Mouse (Mus musculus) limb, embryonic 12.5 days (tissue): ENCODE results near the gene Mrtfb. TPM values are rescaled to one million over a fixed set of nuclear protein-coding genes. Genes with fewer than 3 reads are reported as not detected.
A peak's percentile ranks its signal among the peaks of the same experiment; 100 is the strongest.

Experiments
- ATAC-seq: fragments of 200-750 bp; cut with Nextera tagmentation; 2 replicates; pipeline ENCODE4 v1.8.0; 2017; ENCODE audit warnings: low read depth, moderate TSS enrichment; ENCODE audit not compliant: insufficient number of reproducible peaks, insufficient read depth, low FRiP score, low TSS enrichment
- H3K27ac ChIP-seq: fragments of 300-500 bp; sonication (generic); 2 replicates; pipeline ENCODE4 v1.5.1; 2016; ENCODE audit warnings: mild to moderate bottlenecking, moderate library complexity
- H3K27me3 ChIP-seq: fragments of 300-500 bp; sonication (generic); 2 replicates; pipeline ENCODE4 v1.6.1; 2016; ENCODE audit warnings: mild to moderate bottlenecking, moderate library complexity
- H3K36me3 ChIP-seq: fragments of 300-500 bp; sonication (generic); 2 replicates; pipeline ENCODE4 v1.6.1; 2016; ENCODE audit warnings: mild to moderate bottlenecking, moderate library complexity
- H3K4me1 ChIP-seq: fragments of 300-500 bp; sonication (generic); replicated peaks from 2 replicates; pipeline ENCODE4 v1.6.1; 2016
- H3K4me2 ChIP-seq: fragments of 300-500 bp; sonication (generic); 2 replicates; pipeline ENCODE4 v1.6.1; 2016; ENCODE audit warnings: mild to moderate bottlenecking, moderate library complexity
- H3K4me3 ChIP-seq: fragments of 300-500 bp; sonication (generic); replicated peaks from 2 replicates; pipeline ENCODE4 v1.5.1; 2016; ENCODE audit warnings: mild to moderate bottlenecking
- H3K9ac ChIP-seq: fragments of 300-500 bp; sonication (generic); replicated peaks from 2 replicates; pipeline ENCODE4 v1.6.1; 2016; ENCODE audit warnings: mild to moderate bottlenecking, moderate library complexity
- H3K9me3 ChIP-seq: fragments of 300-500 bp; sonication (generic); 2 replicates; pipeline ENCODE4 v1.6.1; 2016; ENCODE audit warnings: mild to moderate bottlenecking, moderate library complexity
- WGBS: fragments of 180-500 bp; shearing (Covaris S2); methylation state at CpG from one replicate; pipeline ENCODE4 v1.1.7; 2016; 5-methylcytosine and 5-hydroxymethylcytosine counted together
- polyA plus RNA-seq: library from polyadenylated mRNA; unstranded; fragments of >200 nt; fragmentation: Nextera tagmentation; extraction: Ambion mirVana; gene quantifications from 2 replicates; pipeline ENCODE4 v1.2.1, GENCODE M21; 2016

Gene Mrtfb
- polyA plus RNA-seq, 1 experiment from 2014 or later: 23.1 TPM

- WGBS: 89% methylated on average over 8 of the region's 8 CpGs
- Histone ChIP-seq H3K4me1 (no peaks in the 10 kb centered on the region; the same call in 1 of the 2 replicates), H3K9me3 (no peaks in the 10 kb centered on the region), H3K9ac (no peak overlapping the region), H3K4me3 (no peak overlapping the region), H3K27me3 (no peaks in the 10 kb centered on the region), H3K27ac (no peak overlapping the region), H3K36me3 (no peaks in the 10 kb centered on the region), H3K4me2 (no peak overlapping the region)
- ATAC-seq: no peak
Measured at GRCm38 (mm10) chr16:13423587-13424355, 167.5 kb downstream of the Mrtfb start.

- Histone ChIP-seq H3K4me1 (no peaks in the 10 kb centered on the region; the same call in 1 of the 2 replicates), H3K4me2 (no peak overlapping the region), H3K4me3 (no peak overlapping the region), H3K9me3 (no peaks in the 10 kb centered on the region), H3K9ac (no peak overlapping the region), H3K27me3 (no peaks in the 10 kb centered on the region), H3K36me3 (no peaks in the 10 kb centered on the region), H3K27ac (no peak overlapping the region)
- no peak for ATAC-seq
- WGBS: 77% methylated on average over 6 of the region's 6 CpGs
Measured at GRCm38 (mm10) chr16:13425804-13426203, 169.5 kb downstream of the Mrtfb start.

- no peak overlapping the region for H3K4me2 ChIP-seq
- H3K4me3 ChIP-seq: no peak overlapping the region
- H3K9me3 ChIP-seq: no peaks in the 10 kb centered on the region
- no peak for ATAC-seq
- no peaks in the 10 kb centered on the region; the same call in 1 of the 2 replicates for H3K4me1 ChIP-seq
- 72% methylated on average over 10 of the region's 10 CpGs for WGBS
- no peak overlapping the region for H3K9ac ChIP-seq
- H3K36me3 ChIP-seq: no peaks in the 10 kb centered on the region
- no peak overlapping the region for H3K27ac ChIP-seq
- H3K27me3 ChIP-seq: no peaks in the 10 kb centered on the region
Measured at GRCm38 (mm10) chr16:13426831-13427589, 170.7 kb downstream of the Mrtfb start.

- WGBS: 79% methylated on average over 5 of the region's 5 CpGs
- no peak for ATAC-seq
- H3K4me2 ChIP-seq: no peak overlapping the region
- H3K27ac ChIP-seq: no peak overlapping the region
- H3K27me3 ChIP-seq: no peaks in the 10 kb centered on the region
- H3K4me3 ChIP-seq: no peak overlapping the region
- H3K9me3 ChIP-seq: no peaks in the 10 kb centered on the region
- no peaks in the 10 kb centered on the region for H3K36me3 ChIP-seq
- H3K9ac ChIP-seq: no peak overlapping the region
- no peaks in the 10 kb centered on the region; the same call in 1 of the 2 replicates for H3K4me1 ChIP-seq
Measured at GRCm38 (mm10) chr16:13428077-13428476, 171.8 kb downstream of the Mrtfb start.

- Histone ChIP-seq H3K9me3 (no peaks in the 10 kb centered on the region), H3K27ac (no peak overlapping the region), H3K4me3 (no peak overlapping the region), H3K27me3 (no peaks in the 10 kb centered on the region), H3K4me2 (no peak overlapping the region), H3K4me1 (no peaks in the 10 kb centered on the region; the same call in 1 of the 2 replicates), H3K36me3 (no peaks in the 10 kb centered on the region), H3K9ac (no peak overlapping the region)
- WGBS: 78% methylated on average over 1 of the region's 1 CpGs
- ATAC-seq: no peak
Measured at GRCm38 (mm10) chr16:13428806-13429205, 172.5 kb downstream of the Mrtfb start.

- H3K36me3 ChIP-seq: no peaks in the 10 kb centered on the region
- no peak overlapping the region for H3K4me2 ChIP-seq
- no peak overlapping the region for H3K27ac ChIP-seq
- no peak overlapping the region for H3K9ac ChIP-seq
- no peaks in the 10 kb centered on the region; the same call in 1 of the 2 replicates for H3K4me1 ChIP-seq
- WGBS: 71% methylated on average over 7 of the region's 7 CpGs
- no peak for ATAC-seq
- no peaks in the 10 kb centered on the region for H3K9me3 ChIP-seq
- H3K27me3 ChIP-seq: no peaks in the 10 kb centered on the region
- no peak overlapping the region for H3K4me3 ChIP-seq
Measured at GRCm38 (mm10) chr16:13429921-13430606, 173.8 kb downstream of the Mrtfb start.

GRCm38 (mm10) chr16:13430940-13431339 lies 174.7 kb downstream of the Mrtfb start:
- H3K36me3 ChIP-seq: no peaks in the 10 kb centered on the region
- no peaks in the 10 kb centered on the region; the same call in 1 of the 2 replicates for H3K4me1 ChIP-seq
- no peak for ATAC-seq
- H3K4me3 ChIP-seq: no peak overlapping the region
- no peak overlapping the region for H3K27ac ChIP-seq
- H3K4me2 ChIP-seq: no peak overlapping the region
- no peaks in the 10 kb centered on the region for H3K27me3 ChIP-seq
- WGBS: 70% methylated on average over 1 of the region's 1 CpGs
- no peak overlapping the region for H3K9ac ChIP-seq
- H3K9me3 ChIP-seq: no peaks in the 10 kb centered on the region

- H3K9me3 ChIP-seq: no peaks in the 10 kb centered on the region
- no peak overlapping the region for H3K27ac ChIP-seq
- H3K4me1 ChIP-seq: no peaks in the 10 kb centered on the region
- no peak overlapping the region for H3K4me2 ChIP-seq
- H3K4me3 ChIP-seq: no peak overlapping the region
- H3K36me3 ChIP-seq: no peaks in the 10 kb centered on the region
- 80% methylated on average over 2 of the region's 2 CpGs for WGBS
- no peak for ATAC-seq
- no peaks in the 10 kb centered on the region for H3K27me3 ChIP-seq
- no peak overlapping the region for H3K9ac ChIP-seq
Measured at GRCm38 (mm10) chr16:13435627-13436026, 179.3 kb downstream of the Mrtfb start.

GRCm38 (mm10) chr16:13437037-13437769 lies 180.9 kb downstream of the Mrtfb start:
- no peaks in the 10 kb centered on the region for H3K27me3 ChIP-seq
- H3K4me2 ChIP-seq: peak overlapping the region; percentile 70
- no peaks in the 10 kb centered on the region for H3K4me1 ChIP-seq
- peak overlapping the region; percentile 57 for H3K9ac ChIP-seq
- under 1% methylated on average over 58 of the region's 58 CpGs for WGBS
- ATAC-seq: peak; percentile 92
- peak overlapping the region; percentile 86 for H3K27ac ChIP-seq
- H3K4me3 ChIP-seq: peak overlapping the region; percentile 56
- H3K9me3 ChIP-seq: no peaks in the 10 kb centered on the region
- no peaks in the 10 kb centered on the region for H3K36me3 ChIP-seq

GRCm38 (mm10) chr16:13437770-13438372 lies 181.6 kb downstream of the Mrtfb start:
- no peaks in the 10 kb centered on the region for H3K36me3 ChIP-seq
- H3K4me1 ChIP-seq: no peaks in the 10 kb centered on the region
- no peaks in the 10 kb centered on the region for H3K9me3 ChIP-seq
- H3K4me2 ChIP-seq: peak overlapping the region; percentile 70
- 0% methylated on average over 24 of the region's 24 CpGs for WGBS
- peak overlapping the region; percentile 86 for H3K27ac ChIP-seq
- H3K9ac ChIP-seq: peak overlapping the region; percentile 57
- ATAC-seq: peak; percentile 32
- no peaks in the 10 kb centered on the region for H3K27me3 ChIP-seq
- peak overlapping the region; percentile 56 for H3K4me3 ChIP-seq
